Mouse (Mus musculus) cerebellum, adult 18-20 months (tissue): ENCODE results near the gene Nxf1.
A peak's percentile ranks its signal among the peaks of the same experiment; 100 is the strongest.
"Not testable (repeated sequence)": the region's sequence is repeated elsewhere in the genome, so short reads cannot be mapped to it uniquely, and the experiment has no call there.

Experiments used
- DNase-seq, 2 experiments: peaks; one replicate each; pipeline ENCODE4 v3.0.0; 2021

Gene Nxf1

DNA sequence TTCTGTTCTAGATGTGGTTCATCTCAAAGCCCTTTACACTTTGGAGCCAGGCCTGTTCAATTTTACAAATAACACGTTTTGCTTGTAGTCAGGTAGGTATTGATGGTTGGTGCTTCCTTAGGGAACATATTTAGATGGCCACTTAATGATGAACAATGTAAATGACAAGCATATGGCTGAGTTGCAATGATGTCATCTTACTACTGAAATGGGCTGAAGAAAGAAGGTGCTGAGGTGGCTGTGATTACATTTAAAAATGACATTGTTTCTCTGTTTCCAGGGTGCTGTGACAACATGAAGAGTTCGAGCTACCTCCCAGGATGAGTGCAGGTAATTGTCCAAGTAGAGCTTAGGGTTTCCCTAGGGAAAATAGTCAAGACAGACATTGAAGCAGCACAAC lies 32.5 kb upstream of the Nxf1 start:
- DNase-seq: no peak

DNA sequence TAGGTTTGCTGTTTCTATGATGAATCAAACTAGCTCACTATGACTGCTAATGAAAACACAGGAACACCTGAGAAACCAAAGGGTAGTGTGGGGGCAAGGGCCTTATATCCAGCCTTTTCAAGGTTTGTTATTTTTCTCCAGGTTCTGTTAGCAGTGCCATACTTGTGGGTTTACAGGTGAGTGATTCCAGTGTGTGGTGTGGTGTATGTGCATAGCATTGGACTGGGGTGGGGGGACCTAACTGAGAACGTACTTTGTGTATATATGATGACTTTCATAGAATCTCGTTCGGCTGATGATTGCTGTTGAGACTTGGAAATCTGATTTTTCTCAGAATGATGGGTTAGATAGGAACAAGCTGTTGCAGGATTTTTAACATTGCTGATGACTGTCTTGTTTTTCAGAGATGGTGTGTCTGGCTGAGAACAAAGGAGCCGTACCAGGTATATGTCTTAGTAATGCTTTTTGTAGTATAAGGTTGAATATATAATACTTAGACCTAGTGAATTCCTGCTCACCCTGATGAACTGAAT lies 31.7 kb upstream of the Nxf1 start:
- no peak for DNase-seq

DNA sequence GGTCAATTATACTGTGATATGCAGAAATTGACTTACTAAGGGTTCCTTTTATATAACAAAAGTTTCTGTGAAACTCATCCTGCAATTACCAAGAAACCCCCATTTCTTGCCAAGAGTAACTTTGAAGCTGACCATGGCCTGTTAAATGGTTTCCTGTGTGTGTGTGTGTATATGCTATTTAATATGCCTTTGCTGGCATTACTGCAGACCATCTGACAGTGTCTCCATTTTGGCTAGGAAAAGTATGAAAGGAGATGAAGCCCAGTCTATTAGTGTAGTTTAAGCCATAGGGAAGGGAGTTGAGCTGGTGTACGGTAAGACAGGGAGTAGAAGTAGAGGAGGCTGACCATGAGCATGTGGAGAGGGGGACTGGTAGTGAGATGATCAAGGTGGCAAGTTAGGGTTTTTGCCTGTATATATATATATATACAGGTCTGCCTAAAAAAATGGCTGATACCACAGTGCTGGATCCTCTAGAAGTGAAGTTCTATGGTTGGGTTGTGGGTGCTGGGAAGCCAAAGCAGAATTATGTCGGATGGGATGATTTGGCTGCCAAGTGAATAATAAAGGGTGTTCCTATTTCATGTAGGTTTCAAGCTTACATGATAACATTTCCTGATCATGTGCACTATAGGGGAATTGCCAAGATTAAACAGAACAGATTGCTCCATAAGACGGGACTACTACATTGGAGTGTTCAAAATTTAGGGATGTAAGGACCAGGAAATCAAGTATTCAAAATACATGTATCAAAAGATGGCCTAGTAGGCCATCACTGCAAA lies 30.1 kb upstream of the Nxf1 start:
- DNase-seq: no peak

DNA sequence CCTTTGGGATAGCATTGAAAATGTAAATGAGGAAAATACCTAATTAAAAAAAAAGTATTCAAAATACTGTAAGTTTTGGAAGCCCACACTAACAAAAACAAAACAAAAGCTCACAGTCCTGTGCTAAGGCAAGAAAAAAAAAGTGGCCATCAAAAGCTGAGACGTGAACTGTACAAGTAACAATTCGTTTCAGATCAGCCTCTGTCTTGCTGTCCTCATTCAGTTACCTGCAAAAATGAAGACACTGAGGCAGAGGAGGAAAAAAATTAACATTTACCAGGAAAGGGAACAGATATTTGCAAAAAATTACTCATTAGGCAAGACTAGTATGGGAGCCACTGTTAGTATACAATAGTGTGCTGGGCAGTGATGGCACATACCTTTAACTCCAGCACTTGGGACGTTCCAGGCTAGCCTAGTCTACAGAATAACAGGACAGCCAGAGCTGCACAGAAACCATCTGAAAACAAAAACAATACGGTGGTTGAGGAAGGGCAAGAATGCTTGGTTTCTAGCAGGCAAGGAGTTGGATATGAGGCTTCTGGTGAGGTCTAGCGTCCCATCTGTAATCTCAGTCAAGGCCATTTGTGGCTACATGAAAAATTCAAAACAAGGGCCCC lies 29.3 kb upstream of the Nxf1 start:
- DNase-seq: no peak

DNA sequence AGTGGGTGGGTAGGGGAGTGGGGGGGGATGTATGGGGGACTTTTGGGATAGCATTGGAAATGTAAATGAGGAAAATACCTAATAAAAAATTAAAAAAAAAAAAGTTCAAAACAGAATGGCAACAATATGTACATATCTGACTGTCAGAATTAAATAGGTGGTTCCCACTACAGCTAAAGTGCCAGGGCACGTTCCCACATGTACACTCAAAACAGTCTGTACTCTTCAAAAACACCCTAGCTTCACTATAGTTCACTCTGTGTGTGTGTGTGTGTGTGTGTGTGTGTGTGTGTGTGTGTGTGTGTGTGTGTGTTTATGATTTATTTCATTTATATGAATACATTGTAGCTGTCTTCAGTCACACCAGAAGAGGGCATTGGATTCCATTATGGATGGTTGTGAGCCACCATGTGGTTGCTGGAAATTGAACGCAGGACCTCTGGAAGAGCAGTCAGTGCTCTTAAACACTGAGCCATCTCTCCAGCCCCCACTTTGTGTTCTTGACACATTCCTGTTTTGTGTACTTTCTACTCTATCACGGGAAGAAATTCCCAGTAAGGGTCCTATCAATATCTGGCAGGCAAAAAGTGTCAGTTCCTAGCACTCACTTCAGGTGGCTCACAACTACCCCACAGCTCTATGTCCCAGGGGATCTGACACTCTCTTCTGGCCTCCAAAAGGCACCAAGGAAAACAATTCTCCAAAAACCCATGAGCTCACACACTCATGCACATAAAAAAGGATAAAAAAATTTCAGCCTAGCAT lies 28.4 kb upstream of the Nxf1 start:
- DNase-seq: not testable (repeated sequence)

DNA sequence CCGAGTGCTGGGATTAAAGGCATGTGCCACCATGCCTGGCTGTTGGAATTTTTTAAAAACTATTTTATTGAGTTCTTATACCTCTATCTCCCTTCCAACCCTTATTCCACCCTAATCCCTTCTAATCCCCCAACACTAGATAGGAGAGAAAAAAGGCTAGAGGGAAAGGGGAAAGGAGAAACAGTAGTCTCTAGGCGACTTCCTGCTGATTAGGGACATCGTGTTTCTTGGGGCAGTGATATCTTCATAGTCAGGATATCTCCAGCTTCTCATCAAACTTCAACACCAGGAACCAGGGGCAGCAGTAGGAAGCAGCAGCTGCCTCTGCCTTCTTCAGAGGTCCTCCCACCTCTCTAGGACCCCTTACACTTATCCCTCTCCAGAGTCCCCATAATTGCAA lies 22.5 kb upstream of the Nxf1 start:
- no peak for DNase-seq

DNA sequence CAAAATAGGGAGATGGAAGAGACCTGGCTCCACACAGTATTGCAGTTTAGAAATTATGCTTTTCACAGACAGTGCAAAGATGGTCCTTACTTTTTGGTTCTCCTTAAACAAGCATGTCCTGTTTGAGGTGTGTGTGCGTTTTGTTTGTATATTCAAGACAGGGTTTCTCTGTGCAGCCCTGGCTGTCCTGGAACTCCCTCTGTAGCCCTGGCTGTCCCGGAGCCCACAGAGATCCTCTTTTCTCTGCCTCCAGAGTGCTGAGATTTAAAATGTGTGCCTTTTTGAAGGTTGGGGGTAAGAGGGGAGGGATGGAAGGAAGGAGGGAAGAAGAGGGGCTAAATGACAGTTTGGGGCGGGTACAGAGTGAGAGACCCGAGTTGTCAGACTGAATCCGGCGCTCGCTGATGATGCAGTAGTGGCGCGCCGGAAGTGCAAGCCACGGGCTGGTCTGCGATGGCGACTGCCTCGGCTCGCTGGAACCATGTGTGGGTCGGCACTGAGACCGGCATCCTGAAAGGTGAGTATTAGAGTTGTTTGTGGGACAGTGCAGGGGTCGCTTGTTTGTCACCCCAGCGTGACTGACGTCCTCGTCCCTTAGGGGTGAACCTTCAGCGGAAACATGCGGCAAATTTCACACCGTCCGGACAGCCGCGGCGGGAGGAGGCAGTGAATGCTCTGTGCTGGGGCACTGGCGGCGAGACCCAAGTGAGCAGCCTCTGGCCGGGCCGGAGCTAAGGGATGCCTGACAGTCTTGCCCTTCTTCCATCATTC lies 21.3 kb upstream of the Nxf1 start, which contains the start of gene Wdr74:
Wdr74 (plus strand) TSS at position 439 of the 771 bp plus-strand sequence.
- peak; percentile 92 to 96 for DNase-seq

DNA sequence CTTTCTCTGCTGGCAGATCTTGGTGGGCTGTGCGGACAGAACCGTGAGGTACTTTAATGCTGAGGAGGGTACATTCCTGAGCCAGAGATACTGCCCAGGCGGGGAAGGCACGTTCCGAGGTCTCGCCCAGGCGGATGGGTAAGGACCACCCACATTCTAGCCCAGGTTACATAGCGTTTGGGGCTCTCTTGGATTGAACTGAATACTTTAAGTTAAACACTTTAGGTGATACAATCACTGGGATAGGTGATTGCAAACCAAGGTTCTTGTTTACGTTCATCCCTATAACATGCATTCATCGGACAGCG lies 20.8 kb upstream of the Nxf1 start:
- DNase-seq: no peak

DNA sequence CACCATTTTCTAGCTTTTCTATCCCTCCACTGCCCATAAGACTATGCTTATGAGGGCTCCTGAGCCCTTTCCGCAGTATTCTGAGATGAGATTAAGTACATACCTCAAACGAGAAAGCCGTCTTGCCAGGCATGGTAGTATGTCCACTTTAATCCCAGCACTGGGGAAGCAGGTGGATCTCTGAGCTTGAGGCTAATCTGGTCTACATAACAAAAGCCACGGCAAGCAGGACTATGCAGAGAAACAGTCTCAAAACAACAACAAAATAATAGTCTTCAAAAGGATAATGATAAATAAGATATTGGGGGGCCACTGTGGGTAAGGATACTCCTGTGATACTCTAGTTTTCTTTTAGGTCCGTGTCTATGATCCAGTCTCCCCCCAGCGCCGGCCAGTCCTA lies 18.0 kb upstream of the Nxf1 start:
- DNase-seq: no peak

DNA sequence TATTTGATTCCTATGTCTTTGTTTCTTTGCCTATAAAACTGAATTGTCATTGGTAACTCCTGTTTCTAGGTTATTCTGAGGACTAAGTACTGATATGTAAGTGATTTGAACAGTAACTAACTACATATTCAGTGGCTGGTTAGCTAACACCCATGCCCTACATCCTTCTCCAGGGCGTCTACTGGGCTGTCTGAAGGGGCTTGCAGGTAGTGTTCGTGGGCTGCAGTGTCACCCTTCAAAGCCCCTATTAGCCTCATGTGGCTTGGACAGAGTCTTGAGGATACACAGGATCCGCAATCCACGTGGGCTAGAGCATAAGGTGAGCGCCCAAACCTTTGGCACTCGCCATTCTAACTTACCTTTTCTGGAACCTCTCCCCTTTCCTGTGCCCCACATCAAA lies 17.2 kb upstream of the Nxf1 start:
- no peak for DNase-seq

DNA sequence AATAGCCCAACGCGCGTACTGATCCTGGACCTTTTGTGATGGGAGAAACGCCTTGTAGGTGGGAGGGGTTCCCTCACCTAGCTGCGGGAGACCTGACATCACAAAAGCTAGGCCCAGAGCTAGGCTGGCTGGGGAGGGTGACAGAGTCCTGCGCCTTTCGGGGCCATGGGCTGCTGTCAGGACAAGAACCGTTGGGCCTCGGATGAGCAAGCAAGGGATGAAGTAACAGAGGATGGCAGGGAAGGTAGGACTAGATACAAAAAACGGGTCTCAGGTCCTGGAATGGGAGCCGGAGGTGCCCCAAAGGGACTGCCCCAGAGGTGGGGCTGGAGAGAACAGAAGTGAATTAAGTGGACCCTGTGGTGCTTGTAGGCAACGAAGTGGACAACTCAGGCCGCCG lies 16.3 kb upstream of the Nxf1 start, which contains the start of gene 1700092M07Rik:
1700092M07Rik (plus strand) TSS at position 116 of the 400 bp plus-strand sequence.
- DNase-seq: peak in 1 of 2 experiments; percentile 25

DNA sequence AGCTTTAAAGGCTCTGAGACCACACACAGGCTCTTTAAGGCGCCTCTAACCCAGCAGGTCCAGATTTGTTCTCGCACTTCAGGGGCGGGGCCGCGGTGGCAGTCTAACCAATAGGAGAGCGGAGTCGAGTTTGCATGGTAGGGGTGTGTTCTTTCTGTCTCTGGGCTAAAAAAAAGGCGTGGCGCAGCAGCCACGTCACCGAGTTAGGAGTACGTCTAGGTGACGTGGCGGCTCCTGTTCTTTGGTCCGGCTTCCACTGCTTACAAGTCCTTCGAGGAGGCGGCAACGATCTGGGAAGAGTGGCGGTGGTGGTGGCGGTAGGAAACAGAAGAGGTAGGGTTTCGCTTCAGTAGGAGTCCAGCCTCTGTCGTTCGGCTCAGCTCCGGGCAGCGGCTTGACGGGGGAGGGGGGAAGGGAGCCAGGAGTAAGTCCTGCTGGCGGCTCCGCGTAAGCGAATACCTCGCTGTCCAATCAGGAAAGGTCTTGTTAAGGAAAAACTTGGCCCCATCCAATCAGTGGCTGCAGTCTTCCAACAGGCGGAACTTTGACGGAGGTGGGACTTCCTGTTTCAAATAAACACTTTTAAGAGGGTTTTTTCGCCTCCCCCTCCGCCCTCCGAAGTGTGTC lies 15.5 kb upstream of the Nxf1 start, which contains the start of gene Stx5a:
Stx5a (plus strand) TSS at position 171 of the 627 bp plus-strand sequence.
- DNase-seq: peak; percentile 94 to 97

DNA sequence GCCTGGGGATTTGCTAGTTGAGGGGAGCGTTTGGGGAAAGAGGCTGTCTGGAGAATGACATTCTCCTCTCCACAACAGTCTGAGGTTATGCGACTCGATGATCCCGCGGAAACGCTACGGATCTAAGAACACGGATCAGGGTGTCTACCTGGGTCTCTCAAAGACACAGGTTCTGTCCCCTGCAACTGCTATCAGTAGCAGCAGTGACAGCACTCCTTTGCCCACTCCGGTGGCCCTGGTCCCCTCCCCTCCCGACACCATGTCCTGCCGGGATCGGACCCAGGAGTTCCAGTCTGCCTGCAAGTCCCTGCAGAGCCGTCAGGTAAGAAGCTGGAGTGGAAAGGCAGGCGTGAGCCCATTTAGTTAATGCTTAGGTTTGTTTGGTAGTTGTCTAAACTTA lies 14.7 kb upstream of the Nxf1 start:
- DNase-seq: peak in 1 of 2 experiments; percentile 30

DNA sequence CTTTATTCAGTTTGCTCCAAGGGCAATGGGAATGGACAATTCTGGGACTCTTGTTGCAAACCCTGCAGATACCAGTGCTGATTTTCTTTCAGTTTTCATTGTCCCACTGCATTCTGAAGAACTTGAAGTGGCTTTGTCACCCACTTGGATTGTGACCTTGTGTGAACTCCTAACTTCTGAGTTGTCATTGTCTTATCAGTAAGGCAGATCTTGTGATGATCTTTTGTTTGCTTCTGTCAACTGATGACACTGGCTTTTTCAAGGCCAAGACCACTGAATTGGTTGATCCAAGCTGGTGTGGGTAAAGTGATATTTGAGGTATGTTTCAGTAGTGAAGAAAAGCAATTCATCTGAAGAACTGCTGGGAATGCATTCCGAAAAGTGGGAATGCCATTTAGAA lies 11.5 kb upstream of the Nxf1 start:
- no peak for DNase-seq

DNA sequence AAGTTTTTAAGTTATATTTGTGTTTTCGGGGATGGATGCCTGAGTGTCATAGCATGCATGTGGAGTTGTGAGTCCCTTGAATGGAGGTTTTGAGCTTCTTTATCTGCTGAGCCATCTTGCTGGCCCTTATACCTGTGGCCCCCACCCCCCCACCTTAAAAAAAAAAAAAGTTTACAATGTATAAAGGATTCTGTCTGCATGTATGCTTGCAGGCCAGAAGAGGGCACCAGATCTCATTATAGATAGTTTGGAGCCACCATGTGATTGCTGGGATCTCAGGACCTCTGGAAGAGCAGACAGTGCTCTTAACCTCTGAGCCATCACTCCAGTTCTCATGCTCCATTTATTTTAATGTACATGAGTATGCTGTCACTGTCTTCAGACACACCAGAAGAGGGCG lies 9.5 kb upstream of the Nxf1 start:
- no peak for DNase-seq

DNA sequence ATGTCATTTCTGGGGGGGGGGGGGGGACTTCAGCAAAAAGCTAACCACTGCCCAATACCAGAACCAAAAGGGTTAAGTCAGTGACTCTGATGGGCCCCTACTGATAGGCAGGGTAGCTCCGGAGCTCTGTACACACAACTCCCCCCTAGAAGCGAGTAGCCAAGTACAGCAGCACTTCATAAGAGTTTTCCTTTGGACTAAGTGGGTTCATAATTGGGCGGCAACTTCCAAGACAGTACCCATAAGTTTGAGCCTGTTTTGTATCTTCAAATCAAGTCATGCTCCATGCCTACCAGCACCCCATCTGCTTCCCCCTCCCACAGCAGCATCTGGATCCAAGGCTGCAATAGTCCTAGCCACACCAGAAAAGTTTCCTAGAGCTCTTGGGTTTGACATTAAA lies 1.2 kb upstream of the Nxf1 start:
- no peak for DNase-seq

DNA sequence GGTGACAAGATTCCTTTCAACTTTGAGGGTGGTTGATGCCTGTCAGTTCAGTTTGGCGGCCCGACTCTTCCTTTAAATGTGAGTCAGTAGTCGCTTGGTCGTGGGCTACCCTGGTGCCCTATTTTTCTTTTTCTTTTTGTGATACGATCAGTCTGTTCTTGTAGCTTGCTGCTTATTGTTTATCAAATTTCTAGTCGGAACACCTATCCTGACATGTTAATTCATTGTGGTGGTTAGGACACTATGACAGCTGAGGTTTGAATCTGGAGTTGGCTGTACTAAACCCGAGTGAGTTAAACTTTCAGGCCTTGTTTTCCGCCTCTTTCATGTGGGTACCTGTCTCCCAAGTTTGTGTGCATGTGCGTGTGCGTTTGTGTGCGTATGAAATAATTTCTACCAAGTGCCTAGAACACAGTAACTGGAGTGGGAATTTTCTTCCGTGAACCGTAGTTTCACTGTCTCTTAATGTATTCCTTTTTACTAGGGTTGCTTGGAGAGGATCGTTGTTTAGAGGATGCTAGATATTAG lies 662 bp downstream of the Nxf1 start:
- no peak for DNase-seq

DNA sequence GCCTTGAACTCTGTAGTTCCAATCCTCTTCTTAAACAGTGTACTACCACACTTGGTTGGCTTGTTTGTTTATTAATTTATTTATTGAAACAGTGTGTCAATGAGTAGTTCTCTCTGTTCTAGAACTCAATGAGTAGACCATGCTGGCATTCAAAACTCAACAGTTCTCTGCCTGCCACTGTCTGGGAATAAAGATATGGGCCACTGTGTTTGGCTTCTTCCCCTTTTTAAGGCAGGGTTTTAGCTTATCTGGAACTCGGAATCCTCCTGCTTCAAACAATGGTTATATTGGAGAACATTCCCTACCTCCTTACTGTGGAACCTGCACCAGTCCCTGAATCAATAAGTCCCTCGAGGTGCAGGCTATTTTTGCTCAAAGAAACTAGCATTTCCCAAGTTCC lies 2.0 kb downstream of the Nxf1 start:
- no peak for DNase-seq

DNA sequence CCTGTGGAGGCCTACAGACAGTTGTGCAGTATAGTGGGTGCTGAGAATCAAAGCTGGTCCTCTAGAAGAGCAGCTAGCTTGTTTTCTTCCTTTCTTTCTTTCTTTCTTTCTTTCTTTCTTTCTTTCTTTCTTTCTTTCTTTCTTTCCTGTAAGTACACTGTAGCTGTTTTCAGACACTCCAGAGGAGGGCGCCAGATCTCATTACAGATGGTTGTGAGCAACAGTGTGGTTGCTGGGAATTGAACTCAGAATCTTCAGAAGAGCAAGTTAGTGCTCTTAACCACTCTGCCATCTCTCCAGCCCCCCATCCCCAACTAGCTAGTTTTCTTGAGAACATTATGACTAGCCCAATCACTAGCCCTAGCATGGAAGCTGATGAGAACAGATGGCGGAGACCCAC lies 3.9 kb downstream of the Nxf1 start:
- DNase-seq: no peak

DNA sequence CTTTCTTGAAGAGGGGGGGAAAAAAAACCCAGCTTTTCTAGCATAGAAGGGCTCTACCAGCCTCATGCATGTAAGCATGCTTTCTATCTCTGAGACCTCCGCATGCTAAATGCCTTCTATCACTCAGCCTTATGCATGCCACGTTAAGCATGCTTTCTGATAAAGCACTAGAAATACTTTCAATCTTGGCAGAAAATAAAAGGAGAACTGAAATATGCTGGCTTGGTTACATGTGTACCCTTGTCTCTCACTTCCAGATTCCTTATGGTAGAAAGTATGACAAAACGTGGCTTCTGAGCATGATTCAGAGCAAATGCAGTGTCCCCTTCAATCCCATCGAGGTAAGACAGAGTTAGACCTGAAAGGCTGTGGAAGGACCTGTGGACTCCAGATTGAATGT lies 6.4 kb downstream of the Nxf1 start:
- DNase-seq: no peak

DNA sequence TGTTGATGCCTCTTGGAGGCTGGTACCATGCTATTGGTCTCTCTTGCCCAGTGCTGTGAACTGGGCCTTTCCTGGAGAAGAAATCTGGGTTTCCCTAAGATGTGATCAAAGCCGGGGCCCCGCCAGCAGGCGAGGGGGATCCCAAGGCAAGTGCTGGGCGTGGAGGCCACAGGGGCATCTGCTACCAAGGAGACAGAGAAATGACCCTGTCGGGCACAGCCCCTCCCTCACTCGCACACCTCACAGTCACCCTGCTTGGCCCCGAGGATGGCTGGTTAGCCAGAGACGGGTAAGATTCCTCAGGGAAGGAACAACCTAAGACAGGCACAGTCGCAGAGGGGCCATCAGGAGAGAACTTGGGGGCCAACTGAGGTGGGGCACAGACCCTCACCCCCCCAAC lies 8.7 kb downstream of the Nxf1 start:
- no peak for DNase-seq
